Comparison of ENCODE assay signal across 23 mouse cellular contexts in the genomic region with DNA sequence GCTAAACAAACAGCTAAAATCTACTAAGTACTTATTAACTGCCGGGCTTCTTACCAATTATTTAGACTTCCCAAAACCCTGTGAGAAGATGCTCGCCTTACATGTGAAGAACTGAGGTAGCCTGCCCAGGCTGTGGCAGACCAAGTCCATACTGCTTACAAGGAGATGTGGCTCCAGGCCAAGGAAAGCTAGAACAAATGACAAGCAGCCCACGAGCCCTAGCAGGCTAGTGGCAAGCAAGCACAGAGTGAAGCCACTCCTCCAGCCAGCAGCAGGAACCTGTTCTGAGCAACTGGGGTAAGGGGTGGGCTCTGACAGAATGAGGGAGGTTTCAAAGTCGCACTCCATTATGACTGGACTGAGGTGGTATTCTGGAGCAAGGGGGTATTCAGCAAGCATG. TPM values are rescaled to one million over a fixed set of nuclear protein-coding genes. Genes with fewer than 3 reads are reported as not detected.
DNase-seq lines count a peak whose midpoint lies in the region; ATAC-seq and TF ChIP-seq lines count a peak whose summit lies in the region.
"Had no signal": no experiment of that assay in that cellular context is flagged by ENCODE, and none has a peak within 500 bp of the region (broad histone marks: within the 10 kb centered on the region; RNA-seq: fewer than 3 reads in every experiment).

No protein-coding gene starts in this region.

- TF ChIP-seq CTCF in lung, adult 2 months (IDR thresholded peaks at IDR 0.05; ENCODE audit: insufficient read depth, low read length) = no peak

- peaks cover 10% of the 10 kb centered on the region for H3K9me3 ChIP-seq in kidney, embryonic 14.5 days (ENCODE audit: control insufficient read depth, low read length)
- H3K9me3 ChIP-seq: forebrain, embryonic 15.5 days had no signal

- H3K4me2 ChIP-seq in kidney, embryonic 14.5 days (replicated peaks; ENCODE audit: low read depth, low read length) = no peak overlapping the region
- H3K4me2 ChIP-seq: embryonic facial prominence, embryonic 12.5 days; forebrain, embryonic 13.5 days; forebrain, embryonic 15.5 days had no signal

- no peak for TF ChIP-seq POLR2A in lung, adult 2 months (IDR thresholded peaks at IDR 0.05; ENCODE audit: borderline replicate concordance, extremely low read depth, low read depth, low read length)

- ATAC-seq in kidney, embryonic 14.5 days (ENCODE audit: low FRiP score, low TSS enrichment) = no peak
- ATAC-seq: activated CD4-positive, CD25-positive, alpha-beta regulatory T cell, adult 4 months; CD4-positive, CD25-positive, alpha-beta regulatory T cell, adult 4 months; forebrain, embryonic 13.5 days; forebrain, embryonic 15.5 days; Patski had no signal

- no peak overlapping the region for H3K9ac ChIP-seq in kidney, embryonic 14.5 days (ENCODE audit: low read depth, low read length)
- H3K9ac ChIP-seq: embryonic facial prominence, embryonic 12.5 days; forebrain, embryonic 13.5 days; forebrain, embryonic 15.5 days had no signal

- peaks cover under 1% of the 10 kb centered on the region; the same call in 1 of the 2 replicates for H3K27me3 ChIP-seq in kidney, embryonic 14.5 days (ENCODE audit: control insufficient read depth, insufficient read depth, low read length)
- H3K27me3 ChIP-seq: CH12.LX; embryonic facial prominence, embryonic 12.5 days; forebrain, embryonic 13.5 days; forebrain, embryonic 15.5 days; Patski had no signal

- H3K27ac ChIP-seq in kidney, embryonic 14.5 days (ENCODE audit: low read depth, low read length) = no peak overlapping the region
- H3K27ac ChIP-seq: embryonic facial prominence, embryonic 10.5 days; embryonic facial prominence, embryonic 12.5 days; forebrain, embryonic 13.5 days; forebrain, embryonic 15.5 days had no signal

- peaks cover 32% of the 10 kb centered on the region for H3K4me1 ChIP-seq in kidney, embryonic 14.5 days (ENCODE audit: control insufficient read depth, insufficient read depth, low read length)
- H3K4me1 ChIP-seq in lung, adult 2 months (ENCODE audit: control insufficient read depth, insufficient read depth, low read length) = no peaks in the 10 kb centered on the region

- H3K36me3 ChIP-seq in kidney, embryonic 14.5 days (ENCODE audit: control insufficient read depth, insufficient read depth, low read length) = peaks cover 59% of the 10 kb centered on the region

- WGBS in kidney, embryonic 14.5 days = 89% methylated on average over 4 of the region's 4 CpGs
- 87% methylated on average over 4 of the region's 4 CpGs for WGBS in lung, adult 2 months

- DNase-seq in heart, postnatal 4 days = peak; percentile 44
- DNase-seq in heart, postnatal 25 days (ENCODE audit: low spot score) = no peak
- DNase-seq in kidney, postnatal 10 days = peak; percentile 42
- DNase-seq in lung, postnatal 14 days = peak; percentile 36
- DNase-seq in lung, adult 2 months = no peak
- DNase-seq: adrenal gland, adult 8-10 months; adrenal gland, postnatal 14 days; adrenal gland, postnatal 36 days; B cell, adult 2 months; cerebellum, adult 11-12 months; cerebellum, adult 2 months; cerebellum, adult 9-10 months; cerebellum, postnatal 25 days had no signal

- intact Hi-C loops in heart, postnatal 25 days (cut with DNase I) = no loop called here

- H3K4me3 ChIP-seq in kidney, embryonic 14.5 days (ENCODE audit: low read length) = no peak overlapping the region
- H3K4me3 ChIP-seq in lung, adult 2 months (replicated peaks; ENCODE audit: extremely low read depth, low read depth, low read length) = no peak overlapping the region
- H3K4me3 ChIP-seq: embryonic facial prominence, embryonic 10.5 days; embryonic facial prominence, embryonic 12.5 days; forebrain, embryonic 13.5 days; forebrain, embryonic 15.5 days had no signal

RNA-seq across cellular contexts. Expression of gene Armh1, which starts 22.8 kb away (rescaled TPM):
- under 1 TPM; 0.38 to 0.43 TPM for total RNA-seq in heart, postnatal 4 days (2021)
- total RNA-seq in heart, postnatal 25 days (2021) = not detected
- 0.15 and 0.54 TPM in 2 replicates for polyA plus RNA-seq in kidney, embryonic 14.5 days (2014; fragmentation: Nextera tagmentation; extraction: Ambion mirVana)
- polyA plus RNA-seq in lung, adult 2 months (2012; rRNA removed) = 4.2 and 5.2 TPM in 2 replicates
- total RNA-seq: CH12.LX, G1E had no signal
- polyA plus RNA-seq: activated CD4-positive, CD25-positive, alpha-beta regulatory T cell, adult 4 months; CD4-positive, CD25-positive, alpha-beta regulatory T cell, adult 4 months; G1E had no signal

RNA-seq across cellular contexts. Expression of gene Tmem53, which starts 23.0 kb away (rescaled TPM):
- 10 to 100 TPM; 25.5 to 27.1 TPM for total RNA-seq in heart, postnatal 4 days (2021)
- total RNA-seq in heart, postnatal 25 days (2021) = 10 to 100 TPM; 23.8 to 30.3 TPM
- 10.1 and 13.8 TPM in 2 replicates for polyA plus RNA-seq in kidney, embryonic 14.5 days (2014; fragmentation: Nextera tagmentation; extraction: Ambion mirVana)
- 21.7 and 24.1 TPM in 2 replicates for polyA plus RNA-seq in lung, adult 2 months (2012; rRNA removed)

Comparison
In these comparisons a context has a peak if more than half of its experiments do, and no peak if none do; other contexts are left out.
1. DNase-seq: peak in heart, postnatal 4 days (single experiment), kidney, postnatal 10 days (single experiment) and lung, postnatal 14 days (single experiment); none in heart, postnatal 25 days (single experiment) and lung, adult 2 months (single experiment).